Mouse (Mus musculus) thymus, adult 2 months (tissue): ENCODE data around the gene Olfr361.
"Not testable (repeated sequence)": the region's sequence is repeated elsewhere in the genome, so short reads cannot be mapped to it uniquely, and the experiment has no call there.

ENCODE experiments used
- CTCF ChIP-seq: fragments of 200-500 bp; IDR thresholded peaks from 2 replicates; pipeline ENCODE4 v1.5.1; 2012; ENCODE audit warnings: mild to moderate bottlenecking, control low read depth, low read length, moderate library complexity, borderline replicate concordance; ENCODE audit not compliant: control insufficient read depth, poor library complexity, insufficient read depth; ENCODE audit errors: extremely low read depth
- POLR2A ChIP-seq: fragments of 200-500 bp; IDR thresholded peaks from 2 replicates; pipeline ENCODE4 v1.6.1; 2012; ENCODE audit warnings: mild to moderate bottlenecking, low read length, control low read depth, moderate library complexity; ENCODE audit not compliant: control insufficient read depth, poor library complexity, insufficient read depth; ENCODE audit errors: extremely low read depth

DNA sequence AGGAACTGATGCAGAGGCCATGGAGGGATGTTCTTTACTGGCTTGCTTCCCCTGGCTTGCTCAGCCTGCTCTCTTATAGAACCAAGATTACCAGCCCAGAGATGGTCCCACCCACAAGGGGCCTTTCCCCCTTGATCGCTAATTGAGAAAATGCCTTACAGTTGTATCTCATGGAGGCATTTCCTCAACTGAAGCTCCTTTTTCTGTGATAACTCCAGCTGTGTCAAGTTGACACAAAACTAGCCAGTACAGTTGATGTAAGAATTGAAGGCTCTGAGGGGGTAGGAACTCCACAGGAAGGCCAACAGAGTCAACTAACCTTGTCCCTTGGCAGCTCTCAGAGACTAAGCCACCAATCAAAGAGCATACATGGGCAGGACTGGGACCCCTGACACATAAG lies at the start of gene Olfr361:
- TF ChIP-seq CTCF, POLR2A: not testable (repeated sequence)
